ENCODE assay signal across 8 mouse cellular contexts in the genomic region with DNA sequence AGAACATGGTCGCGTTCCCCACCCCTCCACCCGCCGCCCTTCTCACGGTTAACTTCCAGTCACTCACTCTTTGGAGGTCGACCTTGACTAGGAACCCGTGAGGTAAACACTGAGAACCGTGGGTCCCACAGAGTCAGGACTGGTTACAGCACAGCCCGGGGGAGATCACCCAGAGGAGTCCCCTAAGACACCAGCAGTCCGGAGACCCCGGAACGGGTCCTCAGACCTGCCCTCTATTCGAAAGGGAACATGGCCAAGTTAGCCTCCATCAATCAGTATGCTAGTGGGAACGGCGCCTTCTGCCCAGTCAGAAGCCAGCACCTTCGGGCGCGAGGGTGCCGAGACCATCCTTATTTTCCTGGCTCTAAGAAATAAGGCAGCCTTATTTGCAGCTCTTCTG. TPM values are rescaled to one million over a fixed set of nuclear protein-coding genes. Genes with fewer than 3 reads are reported as not detected.
DNase-seq lines count a peak whose midpoint lies in the region; ATAC-seq and TF ChIP-seq lines count a peak whose summit lies in the region.

No protein-coding gene starts in this region.

- ATAC-seq in liver, embryonic 12.5 days: peak; percentile 0; the same call in 1 of the 2 replicates

- WGBS in thymus, adult 2 months: 1% methylated on average over 19 of the region's 19 CpGs
- 2% methylated on average over 19 of the region's 19 CpGs for WGBS in liver, embryonic 12.5 days (ENCODE audit: insufficient replicate concordance)

- no peak for TF ChIP-seq POLR2A in thymus, adult 2 months (IDR thresholded peaks at IDR 0.05; ENCODE audit: control insufficient read depth, extremely low read depth, insufficient read depth, low read length, poor library complexity)

- H3K9me3 ChIP-seq in liver, embryonic 12.5 days (replicated peaks): no peaks in the 10 kb centered on the region

- H3K4me3 ChIP-seq in gastrocnemius, adult 2 months: peak overlapping the region; percentile 90
- H3K4me3 ChIP-seq in thymus, adult 2 months (ENCODE audit: control insufficient read depth, insufficient read depth, low read length): peak overlapping the region; percentile 61
- H3K4me3 ChIP-seq in liver, embryonic 12.5 days: peak overlapping the region; percentile 97

- H3K36me3 ChIP-seq in thymus, adult 2 months (ENCODE audit: control insufficient read depth, insufficient read depth, low read length): peaks cover 21% of the 10 kb centered on the region
- peaks cover 45% of the 10 kb centered on the region for H3K36me3 ChIP-seq in liver, embryonic 12.5 days

- no peaks in the 10 kb centered on the region for H3K27me3 ChIP-seq in thymus, adult 2 months (ENCODE audit: control insufficient read depth, insufficient read depth, low read length)
- no peaks in the 10 kb centered on the region for H3K27me3 ChIP-seq in liver, embryonic 12.5 days (replicated peaks)

- H3K4me2 ChIP-seq in liver, embryonic 12.5 days: peak overlapping the region; percentile 92

- H3K27ac ChIP-seq in gastrocnemius, adult 2 months: peak overlapping the region; percentile 100
- peak overlapping the region; percentile 25; the same call in 1 of the 2 replicates for H3K27ac ChIP-seq in thymus, adult 2 months (ENCODE audit: control insufficient read depth, insufficient read depth, low read length)
- peak overlapping the region; percentile 99 for H3K27ac ChIP-seq in liver, embryonic 12.5 days

- DNase-seq in gastrocnemius, adult 2 months: no peak
- DNase-seq in gastrocnemius, postnatal 36 days: no peak
- DNase-seq in thymus, adult 2 months: no peak
- DNase-seq in thymus, postnatal 0 days (ENCODE audit: low spot score): no peak
- DNase-seq in adrenal gland, adult 2 months: no peak
- DNase-seq in adrenal gland, postnatal 4 days (ENCODE audit: low spot score in 2 of 2): no peak
- DNase-seq in retina, postnatal 1 day: no peak

- peak overlapping the region; percentile 99 for H3K9ac ChIP-seq in liver, embryonic 12.5 days

- intact Hi-C loops in gastrocnemius, adult 2 months (cut with DNase I): loop anchor here (5.0 to 10.0 kb wide), 3 partner anchors 151 to 1459 kb away; a partner anchor contains a TSS
- intact Hi-C loops in gastrocnemius, postnatal 36 days (cut with DNase I): loop anchor here (2.0 kb wide), 1 partner anchor 21 kb away; a partner anchor contains a TSS

- no peak for TF ChIP-seq CTCF in gastrocnemius, adult 2 months (IDR thresholded peaks at IDR 0.05)
- TF ChIP-seq CTCF in thymus, adult 2 months (IDR thresholded peaks at IDR 0.05; ENCODE audit: borderline replicate concordance, control insufficient read depth, extremely low read depth, insufficient read depth, low read length, poor library complexity): no peak

- H3K4me1 ChIP-seq in thymus, adult 2 months (replicated peaks; ENCODE audit: control insufficient read depth, insufficient read depth, low read length): peaks cover 18% of the 10 kb centered on the region
- peaks cover 29% of the 10 kb centered on the region for H3K4me1 ChIP-seq in liver, embryonic 12.5 days

RNA-seq across cellular contexts. Expression of a gene that starts 1.1 kb away (rescaled TPM):
- total RNA-seq in gastrocnemius, adult 2 months (2021): 10 to 100 TPM; 61.3 to 72.4 TPM
- total RNA-seq in gastrocnemius, postnatal 36 days (2021): 10 to 100 TPM; 50.3 to 66.5 TPM
- polyA plus RNA-seq in thymus, adult 2 months (2012; rRNA removed): 1,016 and 1,115 TPM in 2 replicates
- polyA plus RNA-seq in thymus, postnatal 0 days (2015; fragmentation: Nextera tagmentation; extraction: Ambion mirVana): 266 and 303 TPM in 2 replicates
- polyA plus RNA-seq in liver, embryonic 12.5 days (2016; fragmentation: Nextera tagmentation; extraction: Ambion mirVana): 163 and 167 TPM in 2 replicates
- total RNA-seq in adrenal gland, adult 2 months (2021): 100 to 1,000 TPM; 211 to 277 TPM
- polyA plus RNA-seq in adrenal gland, adult 2 months (2012; rRNA removed): 887 and 1,091 TPM in 2 replicates
- total RNA-seq in adrenal gland, postnatal 4 days (2021): 100 to 1,000 TPM; 231 to 238 TPM

RNA-seq across cellular contexts. Expression of a gene that starts 16.4 kb away (rescaled TPM):
- 10 to 100 TPM; 12.9 to 13.1 TPM for total RNA-seq in gastrocnemius, adult 2 months (2021)
- total RNA-seq in gastrocnemius, postnatal 36 days (2021): 10 to 100 TPM; 10.4 to 14.1 TPM
- polyA plus RNA-seq in thymus, adult 2 months (2012; rRNA removed): 184 and 203 TPM in 2 replicates
- polyA plus RNA-seq in thymus, postnatal 0 days (2015; fragmentation: Nextera tagmentation; extraction: Ambion mirVana): 18.7 and 21.6 TPM in 2 replicates
- 0.41 and 0.45 TPM in 2 replicates for polyA plus RNA-seq in liver, embryonic 12.5 days (2016; fragmentation: Nextera tagmentation; extraction: Ambion mirVana)
- 10 to 100 TPM; 14.4 to 18.3 TPM for total RNA-seq in adrenal gland, adult 2 months (2021)
- 25.1 and 32.5 TPM in 2 replicates for polyA plus RNA-seq in adrenal gland, adult 2 months (2012; rRNA removed)
- 10 to 100 TPM; 30.7 to 34.4 TPM for total RNA-seq in adrenal gland, postnatal 4 days (2021)

RNA-seq across cellular contexts. Expression of a gene that starts 20.5 kb away (rescaled TPM):
- total RNA-seq in gastrocnemius, adult 2 months (2021): 1 to 10 TPM; 1.9 to 3.5 TPM
- 1 to 10 TPM; 2.4 to 4.1 TPM for total RNA-seq in gastrocnemius, postnatal 36 days (2021)
- polyA plus RNA-seq in thymus, adult 2 months (2012; rRNA removed): 11.0 and 11.7 TPM in 2 replicates
- 4.8 TPM in 2 replicates for polyA plus RNA-seq in thymus, postnatal 0 days (2015; fragmentation: Nextera tagmentation; extraction: Ambion mirVana)
- 10.5 and 11.4 TPM in 2 replicates for polyA plus RNA-seq in liver, embryonic 12.5 days (2016; fragmentation: Nextera tagmentation; extraction: Ambion mirVana)
- 10 to 100 TPM; 41.7 to 44.2 TPM for total RNA-seq in adrenal gland, adult 2 months (2021)
- 35.1 and 40.6 TPM in 2 replicates for polyA plus RNA-seq in adrenal gland, adult 2 months (2012; rRNA removed)
- 10 to 100 TPM; 26.7 to 34.3 TPM for total RNA-seq in adrenal gland, postnatal 4 days (2021)

RNA-seq across cellular contexts. Expression of a gene that starts 53.1 kb away (rescaled TPM):
- under 1 TPM in 1 of 2 experiments, not detected in 1; 0.69 TPM for total RNA-seq in gastrocnemius, adult 2 months (2021)
- total RNA-seq in gastrocnemius, postnatal 36 days (2021): 1 to 10 TPM in 1 of 2 experiments, under 1 TPM in 1; 0.44 to 1.1 TPM
- 114 and 131 TPM in 2 replicates for polyA plus RNA-seq in thymus, adult 2 months (2012; rRNA removed)
- 33.1 and 45.9 TPM in 2 replicates for polyA plus RNA-seq in thymus, postnatal 0 days (2015; fragmentation: Nextera tagmentation; extraction: Ambion mirVana)
- polyA plus RNA-seq in liver, embryonic 12.5 days (2016; fragmentation: Nextera tagmentation; extraction: Ambion mirVana): 40.5 and 40.6 TPM in 2 replicates
- 1 to 10 TPM; 3.1 to 4.2 TPM for total RNA-seq in adrenal gland, adult 2 months (2021)
- polyA plus RNA-seq in adrenal gland, adult 2 months (2012; rRNA removed): 2.8 and 3.7 TPM in 2 replicates
- 1 to 10 TPM; 4.0 to 4.8 TPM for total RNA-seq in adrenal gland, postnatal 4 days (2021)

Comparison
In these comparisons a context has a peak if more than half of its experiments do, and no peak if none do; other contexts are left out.
1. H3K27ac ChIP-seq: peak in every context shown above with its lines; median percentile 100 in gastrocnemius, adult 2 months; 99 in liver, embryonic 12.5 days; 25 in thymus, adult 2 months.
2. RNA of a gene that starts 20.5 kb away (total RNA-seq): 41.7 to 44.2 TPM in adrenal gland, adult 2 months and 26.7 to 34.3 TPM in adrenal gland, postnatal 4 days; 2.4 to 4.1 TPM in gastrocnemius, postnatal 36 days and 1.9 to 3.5 TPM in gastrocnemius, adult 2 months; every median in the first group is over 4 times any median in the second.
3. Peak in every context shown above with its lines, with median percentiles within 50 percentile points of each other: H3K4me3 ChIP-seq.